Mouse (Mus musculus) myocyte (in vitro differentiated cells): Measurements from ENCODE around the gene Gtf3a.

Experiments used
- CEBPB ChIP-seq: IDR thresholded peaks from 2 replicates; pipeline ENCODE4 v1.6.1; 2011; ENCODE audit warnings: mild to moderate bottlenecking, moderate library complexity; ENCODE audit not compliant: poor library complexity, insufficient read depth, severe bottlenecking
- E2F4 ChIP-seq: IDR thresholded peaks from one replicate; pipeline ENCODE4 v1.6.1; 2011; ENCODE audit warnings: mild to moderate bottlenecking, control low read depth, moderate library complexity; ENCODE audit not compliant: insufficient read depth
- MAX ChIP-seq: IDR thresholded peaks from one replicate; pipeline ENCODE4 v1.6.1; 2011; ENCODE audit warnings: low read depth, mild to moderate bottlenecking, control low read depth
- MYOD1 ChIP-seq, 3 experiments: IDR thresholded peaks; one replicate each; pipeline ENCODE4 v1.6.1; 2011; ENCODE audit warnings: control low read depth in 2 of 3, low read depth in 2 of 3, mild to moderate bottlenecking in 2 of 3, moderate library complexity in 1 of 3; ENCODE audit not compliant: insufficient read length in 2 of 3, control insufficient read depth in 1 of 3
- MYOG ChIP-seq, 3 experiments: IDR thresholded peaks; one replicate each; pipeline ENCODE4 v1.6.1; 2011; ENCODE audit warnings: control low read depth in 2 of 3, low read depth in 2 of 3, mild to moderate bottlenecking in 2 of 3; ENCODE audit not compliant: insufficient read length in 2 of 3, control insufficient read depth in 1 of 3, insufficient read depth in 1 of 3
- POLR2A ChIP-seq: IDR thresholded peaks from one replicate; pipeline ENCODE4 v1.6.1; 2011; ENCODE audit warnings: low read depth, mild to moderate bottlenecking, control low read depth, moderate library complexity; ENCODE audit not compliant: insufficient read length
- POLR2AphosphoS2 ChIP-seq: IDR thresholded peaks from one replicate; pipeline ENCODE4 v1.6.1; 2011; ENCODE audit warnings: low read depth, control low read depth; ENCODE audit not compliant: insufficient read length
- REST ChIP-seq: IDR thresholded peaks from one replicate; pipeline ENCODE4 v1.6.1; 2011; ENCODE audit warnings: mild to moderate bottlenecking, control low read depth, moderate library complexity; ENCODE audit not compliant: insufficient read depth, insufficient read length
- TCF12 ChIP-seq: IDR thresholded peaks from one replicate; pipeline ENCODE4 v1.6.1; 2011; ENCODE audit warnings: mild to moderate bottlenecking, control low read depth; ENCODE audit not compliant: poor library complexity, insufficient read depth, severe bottlenecking
- USF1 ChIP-seq: IDR thresholded peaks from one replicate; pipeline ENCODE4 v1.6.1; 2011; ENCODE audit warnings: low read depth, mild to moderate bottlenecking, control low read depth, moderate library complexity

- TF ChIP-seq POLR2A (no peak), POLR2AphosphoS2 (no peak), CEBPB (no peak), E2F4 (no peak), TCF12 (no peak), MYOD1 (IDR thresholded peaks at IDR 0.05; ENCODE audit: control insufficient read depth in 1 of 3, insufficient read length in 2 of 3, low read depth in 2 of 3) (no peak), MAX (no peak), MYOG (IDR thresholded peaks at IDR 0.05; ENCODE audit: control insufficient read depth in 1 of 3, insufficient read depth in 1 of 3, insufficient read length in 2 of 3, low read depth in 2 of 3) (no peak), USF1 (no peak), REST (no peak)
These were observed 8.2 kb upstream of the Gtf3a start for GRCm38 (mm10) chr5:146940219-146940618.
